Mouse (Mus musculus) fat pad, adult 2 months (tissue): ENCODE measurements around the gene Kcnj6.

Experiments used
- DNase-seq: peaks from one replicate; pipeline ENCODE4 v3.0.0-alpha.2; 2011; ENCODE audit warnings: low read depth, low spot score; ENCODE audit errors: extremely low read depth

The Kcnj6 gene

DNA sequence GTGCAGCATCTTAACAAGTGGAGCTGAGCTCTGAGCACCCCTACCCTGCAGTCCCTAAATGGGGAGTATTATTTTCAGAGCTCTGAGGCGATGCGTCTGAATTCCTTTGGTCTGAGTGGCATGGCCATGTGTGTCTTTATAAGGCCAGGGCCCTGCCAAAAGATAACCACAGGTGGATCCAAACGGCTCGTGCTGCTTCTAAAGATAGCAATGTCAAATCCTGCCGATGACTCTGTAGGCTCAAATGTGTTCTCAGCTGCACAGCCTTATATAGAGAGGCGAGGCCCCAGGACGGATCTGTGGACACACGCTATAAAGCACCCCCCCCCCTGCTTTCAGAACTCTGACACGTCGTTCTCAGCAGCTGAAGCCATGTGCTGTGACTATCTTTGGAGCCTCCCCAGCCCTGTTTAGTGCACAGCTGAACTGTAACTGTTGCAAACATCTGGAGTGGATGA is 275.9 kb downstream of the Kcnj6 start:
- no peak for DNase-seq

DNA sequence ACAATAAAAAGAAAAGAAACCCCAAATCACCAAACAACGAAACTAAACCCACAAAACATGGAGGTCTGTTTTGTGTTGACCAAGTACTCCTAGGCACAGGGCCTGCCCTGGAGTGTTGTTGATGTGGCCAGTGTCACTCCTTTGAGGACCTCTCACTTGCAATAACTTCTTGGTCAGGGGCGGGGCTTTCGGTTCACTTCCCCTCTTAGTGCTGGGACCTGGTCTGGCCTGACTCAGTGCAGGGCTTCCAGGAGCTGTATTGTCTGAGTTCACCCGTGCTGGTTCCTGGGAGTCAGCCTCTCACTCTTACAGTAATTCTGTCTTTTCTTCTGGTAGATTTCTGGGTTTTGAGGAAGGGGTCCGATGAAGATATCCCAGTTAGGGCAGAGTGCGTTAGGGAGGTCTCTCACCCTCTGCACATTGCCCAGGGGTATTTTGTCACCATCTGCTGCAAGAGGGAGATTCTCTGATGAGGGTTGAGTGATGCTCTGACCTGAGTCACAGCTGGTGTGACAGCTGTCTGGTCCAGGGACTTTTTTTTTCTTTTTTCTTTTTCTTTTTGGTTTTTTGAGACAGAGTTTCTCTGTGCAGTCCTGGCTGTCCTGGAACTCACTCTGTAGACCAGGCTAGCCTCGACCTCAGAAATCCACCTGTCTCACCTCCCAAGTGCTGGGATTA is 276.9 kb downstream of the Kcnj6 start:
- no peak for DNase-seq

DNA sequence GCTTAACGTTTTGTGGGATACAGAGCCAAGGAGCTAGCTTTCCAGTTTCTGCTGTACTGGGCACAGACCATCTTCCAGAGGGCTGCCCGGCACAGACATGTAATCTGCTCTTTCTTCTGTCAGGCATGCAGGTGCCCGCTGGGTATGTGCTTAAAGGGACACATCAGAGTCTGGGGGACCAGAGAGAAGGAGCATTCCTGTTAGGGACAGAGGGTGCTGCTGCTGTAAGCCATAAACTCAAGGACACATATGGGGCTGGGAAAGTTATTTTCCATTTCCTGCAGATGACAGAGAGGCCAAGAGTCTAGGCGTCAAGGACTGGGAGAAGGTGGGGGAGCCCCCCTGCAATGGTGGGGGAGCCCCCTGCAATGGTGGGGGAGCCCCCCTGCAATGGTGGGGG is 278.0 kb downstream of the Kcnj6 start:
- no peak for DNase-seq

DNA sequence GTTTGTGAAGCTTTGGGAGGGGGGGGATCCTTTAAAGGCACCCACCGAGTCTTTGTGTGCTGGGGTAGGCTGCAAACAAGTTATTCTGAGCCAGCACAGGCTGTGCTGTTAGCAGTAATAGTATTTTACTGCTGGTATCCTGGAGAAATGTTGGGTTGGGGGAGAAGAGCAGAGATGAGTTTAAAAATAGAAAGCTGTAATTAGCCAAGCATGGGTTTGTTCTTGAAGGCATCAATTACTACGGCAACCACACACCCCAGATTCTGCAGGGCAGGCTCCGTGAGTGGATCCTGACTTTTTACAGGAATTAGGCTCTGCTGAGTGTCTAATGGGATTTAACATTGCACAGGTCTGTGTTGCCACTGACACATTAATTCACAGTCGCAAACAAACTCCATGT is 278.6 kb downstream of the Kcnj6 start:
- no peak for DNase-seq

DNA sequence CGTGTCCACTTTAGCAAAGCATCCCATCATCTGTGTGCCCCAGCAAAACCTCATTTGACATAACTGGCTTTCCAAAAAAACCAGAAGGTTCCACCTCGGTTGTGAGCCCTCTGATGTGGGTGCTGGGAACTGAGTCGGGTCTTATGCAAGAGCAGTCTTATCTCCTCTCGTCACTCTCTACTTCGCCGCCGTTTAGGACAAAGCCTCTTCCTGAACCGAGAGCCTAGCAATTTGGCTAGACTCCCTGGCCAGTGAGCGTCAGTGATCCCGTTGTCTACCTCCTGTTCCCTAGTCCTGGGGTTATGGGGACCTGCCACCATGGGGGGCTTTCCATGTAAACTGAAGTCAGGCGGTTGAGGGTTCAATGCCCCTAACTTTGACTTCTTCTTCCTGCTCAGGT is 280.4 kb downstream of the Kcnj6 start:
- DNase-seq, result no peak

DNA sequence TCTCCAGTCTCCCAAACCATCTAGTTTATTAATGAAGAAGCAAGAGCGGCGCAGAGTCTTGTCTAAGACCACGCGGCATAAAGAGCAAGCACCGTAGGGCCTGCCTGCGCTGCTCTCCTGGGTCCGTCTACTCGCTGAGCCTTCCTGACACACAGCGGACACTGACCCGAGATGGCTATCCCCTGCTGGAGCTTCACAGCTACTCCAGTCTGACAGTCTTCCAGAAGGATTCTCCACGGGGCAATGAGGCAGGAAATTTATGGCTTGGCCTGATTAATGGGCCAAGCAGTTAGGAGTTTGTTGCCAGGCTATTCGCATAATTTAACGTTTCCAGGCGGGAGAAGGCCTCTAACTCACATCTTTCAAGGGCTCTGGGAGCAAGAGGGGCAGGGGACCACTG is 283.0 kb downstream of the Kcnj6 start:
- no peak for DNase-seq

DNA sequence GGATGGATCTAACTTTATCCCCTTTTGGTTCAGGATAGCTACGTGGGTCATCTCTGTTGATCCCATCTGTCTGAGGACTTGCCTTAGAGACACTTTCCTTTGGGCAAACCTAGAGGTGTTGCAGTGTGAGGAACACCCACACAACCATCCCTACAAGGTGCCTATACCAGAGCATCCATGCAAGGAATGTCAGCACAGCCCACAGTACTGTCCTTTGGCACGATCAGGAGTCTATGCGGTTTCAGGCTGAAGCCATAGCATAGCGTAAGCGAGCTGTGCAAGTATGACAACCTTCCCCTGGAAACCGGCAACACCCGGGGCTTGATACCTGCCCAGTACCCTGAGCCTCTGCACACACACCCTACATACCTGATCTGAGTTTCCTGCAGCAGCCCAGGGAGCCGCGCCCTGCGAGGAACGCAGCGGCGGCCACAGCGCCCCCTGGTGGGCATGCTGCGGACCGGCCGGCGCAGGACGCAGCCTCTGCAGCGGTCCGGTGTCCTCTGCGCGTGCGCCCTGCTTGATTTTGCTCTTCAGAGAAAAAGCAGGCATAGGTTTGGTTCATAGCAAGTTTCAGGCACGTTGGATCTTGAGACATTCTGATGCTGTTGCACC is 283.9 kb downstream of the Kcnj6 start:
- no peak for DNase-seq

DNA sequence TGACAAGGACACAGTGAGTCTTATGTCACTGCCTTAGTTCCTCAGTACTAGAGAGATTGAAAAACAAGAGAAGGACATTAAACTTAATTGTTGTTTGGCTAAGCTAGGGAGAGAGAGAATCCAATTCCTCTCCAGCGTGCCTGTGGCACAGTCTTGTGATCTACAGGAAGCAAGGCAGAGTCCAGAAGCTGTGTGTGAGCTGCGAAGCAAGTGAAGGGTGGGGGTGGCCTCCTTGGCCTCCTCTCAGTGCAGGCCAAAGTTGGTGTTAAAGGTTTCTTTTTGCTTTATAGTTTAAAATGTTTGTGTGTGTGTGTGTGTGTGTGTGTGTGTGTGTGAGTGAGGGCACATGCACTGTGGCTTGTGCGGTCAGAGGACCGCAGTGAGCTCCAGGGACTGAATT is 295.5 kb downstream of the Kcnj6 start:
- DNase-seq, result no peak

DNA sequence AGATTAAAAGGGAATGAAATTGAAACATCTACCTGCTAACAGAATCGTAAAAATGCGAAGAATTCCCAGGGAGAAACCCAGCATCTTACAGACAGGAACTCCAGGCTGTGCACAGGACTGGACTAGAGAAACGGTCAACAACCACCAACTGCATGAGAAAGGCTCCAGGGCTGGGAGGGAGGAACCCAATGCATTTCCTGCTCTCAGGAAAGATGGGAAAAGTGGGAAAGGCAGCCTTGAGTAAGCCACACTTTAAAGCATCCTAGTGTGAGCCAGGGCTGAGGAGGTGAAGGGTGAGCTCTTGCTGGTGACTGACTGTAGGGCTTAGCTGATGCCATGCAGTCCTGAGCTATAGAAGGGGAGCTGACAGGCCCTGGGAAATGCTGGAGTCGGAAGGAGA is 296.4 kb downstream of the Kcnj6 start:
- DNase-seq, result no peak
